Mouse (Mus musculus) small intestine, adult 2 months (tissue): ENCODE measurements around the gene Ppp1r1b. TPM values are rescaled to one million over a fixed set of nuclear protein-coding genes. Genes with fewer than 3 reads are reported as not detected.

ENCODE experiments used
- H3K27ac ChIP-seq: fragments of 200-500 bp; 2 replicates; pipeline ENCODE4 v1.5.1; 2012; ENCODE audit warnings: low read depth, low read length, control low read depth, inconsistent platforms; ENCODE audit not compliant: insufficient read depth
- H3K27me3 ChIP-seq: fragments of 200-500 bp; 2 replicates; pipeline ENCODE4 v1.6.1; 2012; ENCODE audit warnings: mild to moderate bottlenecking, moderate library complexity, low read length, inconsistent platforms; ENCODE audit not compliant: control insufficient read depth, insufficient read depth
- H3K36me3 ChIP-seq: fragments of 200-500 bp; 2 replicates; pipeline ENCODE4 v1.6.1; 2012; ENCODE audit warnings: mild to moderate bottlenecking, low read length, control low read depth, inconsistent platforms; ENCODE audit not compliant: control insufficient read depth, insufficient read depth
- H3K4me1 ChIP-seq: fragments of 200-500 bp; 2 replicates; pipeline ENCODE4 v1.6.1; 2012; ENCODE audit warnings: low read length, inconsistent platforms, mixed read lengths; ENCODE audit not compliant: control insufficient read depth, insufficient read depth, insufficient read length
- H3K4me3 ChIP-seq: fragments of 200-500 bp; 2 replicates; pipeline ENCODE4 v1.5.1; 2012; ENCODE audit warnings: low read depth, mild to moderate bottlenecking, control low read depth, inconsistent platforms, low read length, moderate library complexity
- CTCF ChIP-seq: fragments of 200-500 bp; IDR thresholded peaks from 2 replicates; pipeline ENCODE4 v1.5.1; 2012; ENCODE audit warnings: low read depth, mild to moderate bottlenecking, control low read depth, inconsistent platforms, low read length, moderate library complexity, mixed read lengths; ENCODE audit not compliant: insufficient replicate concordance, insufficient read length; ENCODE audit errors: extremely low read depth
- POLR2A ChIP-seq: fragments of 200-500 bp; IDR thresholded peaks from 2 replicates; pipeline ENCODE4 v1.6.1; 2012; ENCODE audit warnings: low read depth, mild to moderate bottlenecking, control low read depth, inconsistent platforms, low read length, moderate library complexity
- WGBS: fragments of 180-500 bp; shearing (Covaris S2); methylation state at CpG from one replicate; pipeline ENCODE4 v1.1.7; 2018; 5-methylcytosine and 5-hydroxymethylcytosine counted together
- polyA plus RNA-seq: library from polyadenylated mRNA; depleted of rRNA; stranded (reverse); fragments of >200 nt; gene quantifications from 2 replicates; pipeline ENCODE4 v1.2.3, GENCODE M21; 2012

The Ppp1r1b gene
- polyA plus RNA-seq, 1 experiment = 270 TPM

- no peak overlapping the region for H3K27ac ChIP-seq
- TF ChIP-seq CTCF (no peak), POLR2A (no peak)
- H3K4me3 ChIP-seq = no peak overlapping the region
- 24% methylated on average over 4 of the region's 4 CpGs for WGBS
- no peaks in the 10 kb centered on the region for H3K4me1 ChIP-seq
- H3K36me3 ChIP-seq = no peaks in the 10 kb centered on the region
- peaks cover 75% of the 10 kb centered on the region for H3K27me3 ChIP-seq
Observed at GRCm38 (mm10) chr11:98319544-98319943, 28.7 kb upstream of the Ppp1r1b start.

- peaks cover 79% of the 10 kb centered on the region for H3K27me3 ChIP-seq
- TF ChIP-seq POLR2A (no peak), CTCF (no peak)
- 11% methylated on average over 2 of the region's 2 CpGs for WGBS
Observed at GRCm38 (mm10) chr11:98319944-98320343, 28.3 kb upstream of the Ppp1r1b start.

DNA sequence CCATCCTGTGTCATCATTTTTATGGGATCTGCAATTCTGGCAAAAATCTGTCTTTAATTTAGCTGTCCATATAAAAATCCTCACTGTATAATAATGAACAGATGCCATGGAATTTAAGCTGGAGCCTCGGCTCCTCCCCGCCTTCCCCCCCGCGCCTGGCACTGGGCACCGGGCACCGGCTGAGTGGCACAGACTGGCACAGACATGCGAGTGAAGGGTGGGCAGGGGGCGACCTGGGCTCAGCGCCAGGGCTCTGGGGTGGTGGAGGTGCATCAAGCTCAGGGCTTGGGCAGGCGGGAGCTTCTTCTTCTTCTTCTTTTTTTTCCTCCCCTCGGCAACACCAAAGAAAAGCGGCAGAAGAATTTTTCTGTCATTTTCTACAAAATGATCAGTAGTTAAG, 27.8 kb upstream of the Ppp1r1b start:
- WGBS = 16% methylated on average over 12 of the region's 12 CpGs
- Histone ChIP-seq H3K4me1 (no peaks in the 10 kb centered on the region), H3K27ac (no peak overlapping the region), H3K36me3 (no peaks in the 10 kb centered on the region), H3K27me3 (peaks cover 83% of the 10 kb centered on the region), H3K4me3 (no peak overlapping the region)
- TF ChIP-seq POLR2A (no peak), CTCF (no peak)

More at GRCm38 (mm10) chr11:98319944-98320343, 28.3 kb upstream of the Ppp1r1b start:
- H3K36me3 ChIP-seq = no peaks in the 10 kb centered on the region
- no peak overlapping the region for H3K27ac ChIP-seq
- H3K4me3 ChIP-seq = no peak overlapping the region
- no peaks in the 10 kb centered on the region for H3K4me1 ChIP-seq

- H3K36me3 ChIP-seq = no peaks in the 10 kb centered on the region
- no peaks in the 10 kb centered on the region for H3K4me1 ChIP-seq
- no peak overlapping the region for H3K27ac ChIP-seq
- no peak for TF ChIP-seq POLR2A
- no peak for TF ChIP-seq CTCF
- H3K4me3 ChIP-seq = no peak overlapping the region
- 4% methylated on average over 30 of the region's 30 CpGs for WGBS
- peaks cover 90% of the 10 kb centered on the region for H3K27me3 ChIP-seq
Observed at GRCm38 (mm10) chr11:98320806-98321676, 27.2 kb upstream of the Ppp1r1b start.

GRCm38 (mm10) chr11:98321677-98322003, 26.6 kb upstream of the Ppp1r1b start:
- no peak for TF ChIP-seq CTCF
- TF ChIP-seq POLR2A = no peak
- 13% methylated on average over 5 of the region's 5 CpGs for WGBS
- peaks cover 90% of the 10 kb centered on the region for H3K27me3 ChIP-seq
- no peaks in the 10 kb centered on the region for H3K36me3 ChIP-seq
- H3K4me1 ChIP-seq = no peaks in the 10 kb centered on the region
- H3K4me3 ChIP-seq = no peak overlapping the region
- H3K27ac ChIP-seq = no peak overlapping the region

- Histone ChIP-seq H3K4me3 (no peak overlapping the region), H3K27ac (no peak overlapping the region), H3K36me3 (no peaks in the 10 kb centered on the region), H3K27me3 (peaks cover 92% of the 10 kb centered on the region), H3K4me1 (peaks cover 2% of the 10 kb centered on the region)
- WGBS = 5% methylated on average over 1 of the region's 1 CpGs
- TF ChIP-seq CTCF (no peak), POLR2A (no peak)
Observed at GRCm38 (mm10) chr11:98322159-98322558, 26.0 kb upstream of the Ppp1r1b start.

DNA sequence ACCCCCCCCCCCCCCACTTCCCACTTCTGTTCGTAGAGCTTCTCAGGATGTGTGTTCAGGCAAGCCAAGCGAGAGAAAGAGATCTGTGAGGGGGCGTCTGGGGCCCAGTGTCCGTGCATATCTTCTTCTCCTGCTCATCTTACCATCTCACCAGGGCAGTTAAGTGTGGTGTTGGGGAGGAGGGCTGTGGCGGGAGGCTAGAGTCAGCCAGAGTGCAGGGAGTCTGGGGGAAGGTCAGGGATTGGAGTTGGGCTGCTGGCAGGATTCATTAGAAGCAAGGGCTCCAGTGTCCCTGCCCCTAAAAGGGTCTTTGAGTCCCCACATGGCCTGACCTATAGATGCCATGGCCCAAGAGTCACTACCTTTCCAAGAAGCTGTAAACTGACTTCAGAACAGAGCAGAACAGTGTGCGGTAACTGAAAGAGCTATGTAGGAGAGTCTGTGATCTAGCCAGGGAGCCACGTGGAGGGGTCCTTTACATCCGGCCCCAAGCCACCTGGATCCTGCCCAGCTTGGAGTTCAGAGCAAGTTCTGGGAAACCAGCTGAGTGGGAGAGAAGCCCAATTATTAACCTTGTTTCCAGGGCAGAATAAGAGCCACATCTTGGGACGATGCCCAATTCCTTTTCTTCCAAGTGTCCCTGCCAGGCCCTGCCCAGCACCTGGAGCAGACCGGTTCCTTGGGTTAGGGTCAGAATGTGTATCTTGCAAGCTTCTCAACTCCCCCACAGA, 24.9 kb upstream of the Ppp1r1b start:
- 7% methylated on average over 10 of the region's 10 CpGs for WGBS
- H3K27me3 ChIP-seq = peaks cover 95% of the 10 kb centered on the region
- H3K4me3 ChIP-seq = no peak overlapping the region

More for the DNA sequence above, 24.9 kb upstream of the Ppp1r1b start:
- Histone ChIP-seq H3K4me1 (peaks cover 13% of the 10 kb centered on the region), H3K36me3 (no peaks in the 10 kb centered on the region), H3K27ac (no peak overlapping the region)
- TF ChIP-seq CTCF (no peak), POLR2A (no peak)
